ENCODE assay signal across 17 mouse cellular contexts in the genomic region with DNA sequence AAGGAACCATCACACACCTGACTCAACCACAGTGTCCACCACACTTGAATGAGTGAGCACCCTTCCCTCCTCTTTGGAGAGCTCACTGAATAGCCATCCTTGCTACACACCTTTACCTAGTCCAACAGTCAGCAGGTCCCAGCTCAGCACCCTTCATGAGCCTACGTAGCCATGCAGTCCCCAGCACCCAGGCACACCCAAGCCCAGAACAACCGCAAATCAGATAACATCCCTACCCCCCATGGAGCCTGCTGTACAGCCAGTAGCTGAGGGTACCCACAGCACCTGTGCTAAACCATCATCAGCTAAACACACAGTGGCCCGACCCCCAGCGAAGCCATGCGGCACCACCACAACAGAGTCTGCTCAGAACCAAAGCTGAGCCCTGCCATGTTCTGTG. TPM values are rescaled to one million over a fixed set of nuclear protein-coding genes. Genes with fewer than 3 reads are reported as not detected.
DNase-seq lines count a peak whose midpoint lies in the region; ATAC-seq and TF ChIP-seq lines count a peak whose summit lies in the region.
"Had no signal": no experiment of that assay in that cellular context is flagged by ENCODE, and none has a peak within 500 bp of the region (broad histone marks: within the 10 kb centered on the region; RNA-seq: fewer than 3 reads in every experiment).

No protein-coding gene starts in this region.

- H3K36me3 ChIP-seq in intestine, embryonic 15.5 days: no peaks in the 10 kb centered on the region
- H3K36me3 ChIP-seq in intestine, postnatal 0 days (ENCODE audit: control insufficient read depth, insufficient read depth): no peaks in the 10 kb centered on the region
- H3K36me3 ChIP-seq in liver, embryonic 15.5 days (replicated peaks): no peaks in the 10 kb centered on the region

- no peaks in the 10 kb centered on the region for H3K9me3 ChIP-seq in intestine, embryonic 15.5 days
- H3K9me3 ChIP-seq in intestine, postnatal 0 days (ENCODE audit: control insufficient read depth): no peaks in the 10 kb centered on the region
- no peaks in the 10 kb centered on the region for H3K9me3 ChIP-seq in liver, embryonic 15.5 days (replicated peaks)

- H3K4me1 ChIP-seq in intestine, embryonic 15.5 days (replicated peaks): no peaks in the 10 kb centered on the region
- H3K4me1 ChIP-seq in intestine, postnatal 0 days (replicated peaks; ENCODE audit: control insufficient read depth, insufficient read depth, low read length): 0 out of 2 replicates have a peak, but pooled peaks cover 2% of the 10 kb centered on the region
- peaks cover 95% of the 10 kb centered on the region for H3K4me1 ChIP-seq in liver, embryonic 15.5 days (replicated peaks)

- whole genome bisulfite sequencing in intestine, embryonic 15.5 days: 93% methylated on average over 5 of the region's 5 CpGs
- 91% methylated on average over 5 of the region's 5 CpGs for WGBS in intestine, postnatal 0 days
- WGBS in liver, embryonic 15.5 days (ENCODE audit: insufficient replicate concordance): 53% methylated on average over 5 of the region's 5 CpGs

- ATAC-seq in intestine, embryonic 15.5 days: 0 out of 2 replicates have a peak, but pooled peaks have one; percentile 25
- no peak for ATAC-seq in intestine, postnatal 0 days
- ATAC-seq in activated CD4-positive, CD25-positive, alpha-beta regulatory T cell, adult 4 months: peak; percentile 9
- peak; percentile 72 for ATAC-seq in liver, embryonic 15.5 days (ENCODE audit: insufficient read depth)
- ATAC-seq: forebrain, embryonic 14.5 days; inflammation-experienced regulatory T-cells, adult 6 months had no signal

- intact Hi-C loops in gastrocnemius, postnatal 14 days (cut with DNase I; ENCODE audit: low total_unique reads): loop anchor here (10.0 kb wide), 1 partner anchor 73 kb away; the partner anchor contains the start of gene Ifnar2

- H3K4me2 ChIP-seq in intestine, embryonic 15.5 days (replicated peaks): no peak overlapping the region
- H3K4me2 ChIP-seq in intestine, postnatal 0 days (replicated peaks; ENCODE audit: low read depth): no peak overlapping the region
- peak overlapping the region; percentile 34 for H3K4me2 ChIP-seq in liver, embryonic 15.5 days

- no peak overlapping the region for H3K27ac ChIP-seq in intestine, embryonic 15.5 days
- no peak overlapping the region for H3K27ac ChIP-seq in intestine, postnatal 0 days (ENCODE audit: low read depth, low read length)
- peak overlapping the region; percentile 87 for H3K27ac ChIP-seq in liver, embryonic 15.5 days (replicated peaks)
- H3K27ac ChIP-seq: left cerebral cortex, adult 2 months had no signal

- no peaks in the 10 kb centered on the region for H3K27me3 ChIP-seq in intestine, embryonic 15.5 days (replicated peaks)
- H3K27me3 ChIP-seq in intestine, postnatal 0 days (replicated peaks; ENCODE audit: control insufficient read depth, insufficient read depth, low read length): no peaks in the 10 kb centered on the region
- no peaks in the 10 kb centered on the region for H3K27me3 ChIP-seq in liver, embryonic 15.5 days

- no peak overlapping the region for H3K4me3 ChIP-seq in intestine, embryonic 15.5 days (replicated peaks)
- H3K4me3 ChIP-seq in intestine, postnatal 0 days (ENCODE audit: low read depth, low read length): no peak overlapping the region
- no peak overlapping the region for H3K4me3 ChIP-seq in liver, embryonic 15.5 days (replicated peaks)
- H3K4me3 ChIP-seq: left cerebral cortex, adult 2 months had no signal

- peak; percentile 63 for DNase-seq in thymus, postnatal 14 days
- no peak for DNase-seq in cerebellum, adult 11-12 months
- DNase-seq in cerebellum, adult 11 months: no peak
- no peak for DNase-seq in gastrocnemius, postnatal 14 days
- DNase-seq: adrenal gland, postnatal 25 days; cerebellum, adult 18-20 months; embryo, embryonic 11 days; gastrocnemius, postnatal 25 days had no signal

- no peak overlapping the region for H3K9ac ChIP-seq in intestine, embryonic 15.5 days
- H3K9ac ChIP-seq in intestine, postnatal 0 days (ENCODE audit: low read depth, low read length): no peak overlapping the region
- H3K9ac ChIP-seq in liver, embryonic 15.5 days: peak overlapping the region; percentile 55

- TF ChIP-seq CTCF in intestine, postnatal 0 days (IDR thresholded peaks at IDR 0.05; ENCODE audit: low read depth): no peak

RNA-seq across cellular contexts. Expression of gene Ifnar1, which starts 37.0 kb away (rescaled TPM):
- polyA plus RNA-seq in intestine, embryonic 15.5 days (2015; fragmentation: Nextera tagmentation; extraction: Ambion mirVana): 40.1 and 42.0 TPM in 2 replicates
- polyA plus RNA-seq in intestine, postnatal 0 days (2015; fragmentation: Nextera tagmentation; extraction: Ambion mirVana): 18.2 and 21.6 TPM in 2 replicates
- 10 to 100 TPM; 87.0 to 90.6 TPM for polyA plus RNA-seq in activated CD4-positive, CD25-positive, alpha-beta regulatory T cell, adult 4 months (2017; shearing (Covaris generic))
- polyA plus RNA-seq in liver, embryonic 15.5 days (2015; fragmentation: Nextera tagmentation; extraction: Ambion mirVana): 19.4 and 21.6 TPM in 2 replicates
- 10 to 100 TPM; 26.1 to 28.7 TPM for total RNA-seq in gastrocnemius, postnatal 14 days (2021)

RNA-seq across cellular contexts. Expression of gene Il10rb, which starts 42.1 kb away (rescaled TPM):
- 64.8 and 74.4 TPM in 2 replicates for polyA plus RNA-seq in intestine, embryonic 15.5 days (2015; fragmentation: Nextera tagmentation; extraction: Ambion mirVana)
- polyA plus RNA-seq in intestine, postnatal 0 days (2015; fragmentation: Nextera tagmentation; extraction: Ambion mirVana): 123 and 124 TPM in 2 replicates
- polyA plus RNA-seq in activated CD4-positive, CD25-positive, alpha-beta regulatory T cell, adult 4 months (2017; shearing (Covaris generic)): 100 to 1,000 TPM; 108 to 129 TPM
- 29.9 and 34.7 TPM in 2 replicates for polyA plus RNA-seq in liver, embryonic 15.5 days (2015; fragmentation: Nextera tagmentation; extraction: Ambion mirVana)
- 10 to 100 TPM in 1 of 2 experiments, 1 to 10 TPM in 1; 9.0 to 10.1 TPM for total RNA-seq in gastrocnemius, postnatal 14 days (2021)

RNA-seq across cellular contexts. Expression of gene Gm21970, which starts 56.6 kb away (rescaled TPM):
- not detected in 2 replicates for polyA plus RNA-seq in intestine, embryonic 15.5 days (2015; fragmentation: Nextera tagmentation; extraction: Ambion mirVana)
- polyA plus RNA-seq in intestine, postnatal 0 days (2015; fragmentation: Nextera tagmentation; extraction: Ambion mirVana): not detected in 2 replicates
- polyA plus RNA-seq in activated CD4-positive, CD25-positive, alpha-beta regulatory T cell, adult 4 months (2017; shearing (Covaris generic)): 1 to 10 TPM in 1 of 2 experiments, not detected in 1; 1.9 TPM
- 0.31 TPM in 1 of 2 replicates, not detected in the other for polyA plus RNA-seq in liver, embryonic 15.5 days (2015; fragmentation: Nextera tagmentation; extraction: Ambion mirVana)
- total RNA-seq in gastrocnemius, postnatal 14 days (2021): not detected
- total RNA-seq: adrenal gland, postnatal 25 days; gastrocnemius, postnatal 25 days; left cerebral cortex, adult 2 months; midbrain, postnatal 0 days had no signal
- polyA plus RNA-seq: forebrain, embryonic 14.5 days; heart, embryonic 14.5 days; midbrain, postnatal 0 days had no signal
